Mouse (Mus musculus): Measurements from ENCODE around the gene Lad1.

DNA sequence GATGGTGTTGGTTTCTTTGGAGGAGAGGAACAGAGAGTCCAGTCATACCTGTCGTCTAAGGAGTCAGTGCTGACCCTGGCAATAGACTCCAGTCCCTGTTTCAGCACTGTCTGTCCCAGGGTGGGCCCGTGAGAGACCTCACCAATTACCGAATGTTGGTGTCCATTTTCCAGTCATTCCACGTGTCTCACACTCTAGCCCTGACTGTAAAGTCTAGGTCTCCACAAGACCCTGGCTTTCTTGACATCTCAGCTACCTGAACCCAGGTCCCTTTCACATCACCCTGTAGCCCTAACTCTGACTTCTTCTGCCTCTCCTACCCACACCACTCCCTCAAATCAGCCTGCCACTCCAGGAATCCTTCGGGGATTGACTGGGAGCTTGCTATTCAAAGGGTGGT lies 44.2 kb downstream of the Lad1 start:
- TF ChIP-seq GATA1 (IDR thresholded peaks at IDR 0.05; ENCODE audit: low read length) (no peak), TAL1 (IDR thresholded peaks at IDR 0.05; ENCODE audit: low read length) (no peak)
